Mouse (Mus musculus) urinary bladder, postnatal 25 days (tissue): ENCODE measurements around the gene Clpb.
"Not testable (repeated sequence)": the region's sequence is repeated elsewhere in the genome, so short reads cannot be mapped to it uniquely, and the experiment has no call there.

Experiments
- DNase-seq: peaks from one replicate; pipeline ENCODE4 v3.0.0; 2022; ENCODE audit warnings: low spot score

Clpb gene

DNA sequence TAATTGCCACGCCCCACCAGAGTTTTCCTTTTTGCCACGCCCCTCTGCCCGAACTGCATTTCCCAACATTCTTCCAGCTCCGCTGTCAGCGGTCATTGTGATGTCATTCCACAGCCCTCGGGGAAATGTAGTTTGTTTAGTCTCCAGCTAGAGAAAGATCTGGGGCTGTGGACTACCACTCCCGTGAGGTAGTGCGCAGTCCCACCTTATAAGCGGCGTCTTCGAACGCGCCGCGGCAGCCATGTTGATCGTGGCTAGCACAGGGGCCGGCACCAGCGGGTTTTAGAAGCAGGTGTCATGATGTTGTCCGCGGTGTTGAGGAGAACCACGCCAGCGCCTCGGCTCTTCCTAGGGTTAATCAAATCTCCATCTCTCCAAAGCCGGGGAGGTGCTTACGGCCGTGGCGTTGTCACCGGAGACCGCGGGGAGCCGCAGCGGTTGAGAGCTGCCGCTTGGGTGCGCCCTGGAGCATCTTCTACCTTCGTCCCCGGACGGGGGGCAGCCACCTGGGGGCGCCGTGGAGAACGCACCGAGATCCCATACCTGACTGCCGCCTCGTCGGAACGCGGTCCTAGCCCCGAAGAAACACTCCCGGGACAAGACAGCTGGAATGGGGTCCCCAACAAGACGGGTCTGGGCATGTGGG lies at the start of gene Clpb:
Gene Clpb (plus strand): TSS at position 120 of the 646 bp plus-strand sequence.
- DNase-seq = peak; percentile 76

DNA sequence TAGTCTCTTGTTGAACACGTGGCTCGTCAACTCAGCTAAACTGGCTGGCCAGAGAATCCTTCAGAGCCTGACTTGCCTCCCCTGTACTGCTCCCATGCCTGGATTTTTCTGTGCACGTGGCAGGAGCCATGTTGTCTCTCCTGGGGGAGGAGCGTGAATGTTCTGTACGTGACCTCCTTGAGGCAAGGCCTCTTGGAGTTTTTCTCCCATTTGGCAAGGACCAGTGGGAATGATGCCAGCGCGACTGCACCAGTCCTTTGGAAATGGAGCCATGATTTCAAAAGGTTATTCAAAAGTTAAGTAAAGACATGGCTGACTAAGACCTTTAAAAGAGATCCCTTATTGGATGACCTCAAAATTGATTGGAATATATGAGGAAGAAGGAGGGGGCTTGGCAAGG lies 48.0 kb upstream of the Clpb start:
- no peak for DNase-seq

DNA sequence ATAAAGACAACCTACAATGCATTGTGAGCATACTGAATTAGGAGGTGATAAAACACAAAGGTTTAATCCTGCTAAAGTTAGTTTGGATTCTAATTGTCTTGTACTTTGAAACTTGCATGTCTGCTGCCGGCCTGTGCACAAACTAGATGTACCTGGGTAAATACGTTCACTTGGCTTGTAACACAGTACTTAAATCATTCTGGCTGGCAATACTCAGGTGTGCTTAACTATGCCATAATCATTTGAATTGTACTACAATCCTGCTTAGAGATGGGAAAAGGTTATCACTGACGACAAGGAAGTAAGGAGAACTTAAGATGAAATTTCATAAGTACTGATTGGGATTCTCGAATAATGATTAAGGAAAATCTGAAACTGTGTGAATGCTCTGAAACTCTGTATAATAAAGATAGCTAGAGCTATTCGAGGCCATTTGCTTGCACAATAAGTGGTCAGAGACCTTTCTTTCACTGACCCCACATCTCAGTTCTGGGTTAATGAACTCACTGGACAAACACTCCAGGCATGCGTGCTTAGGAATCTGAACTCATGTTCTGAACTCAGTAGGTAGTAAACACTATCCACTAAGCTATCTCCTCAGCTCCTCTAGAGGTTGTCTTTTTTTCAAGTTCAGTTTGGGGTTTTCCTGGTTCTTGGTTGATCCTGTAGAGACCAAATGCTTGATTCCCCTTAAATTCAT lies 47.1 kb upstream of the Clpb start:
- no peak for DNase-seq

DNA sequence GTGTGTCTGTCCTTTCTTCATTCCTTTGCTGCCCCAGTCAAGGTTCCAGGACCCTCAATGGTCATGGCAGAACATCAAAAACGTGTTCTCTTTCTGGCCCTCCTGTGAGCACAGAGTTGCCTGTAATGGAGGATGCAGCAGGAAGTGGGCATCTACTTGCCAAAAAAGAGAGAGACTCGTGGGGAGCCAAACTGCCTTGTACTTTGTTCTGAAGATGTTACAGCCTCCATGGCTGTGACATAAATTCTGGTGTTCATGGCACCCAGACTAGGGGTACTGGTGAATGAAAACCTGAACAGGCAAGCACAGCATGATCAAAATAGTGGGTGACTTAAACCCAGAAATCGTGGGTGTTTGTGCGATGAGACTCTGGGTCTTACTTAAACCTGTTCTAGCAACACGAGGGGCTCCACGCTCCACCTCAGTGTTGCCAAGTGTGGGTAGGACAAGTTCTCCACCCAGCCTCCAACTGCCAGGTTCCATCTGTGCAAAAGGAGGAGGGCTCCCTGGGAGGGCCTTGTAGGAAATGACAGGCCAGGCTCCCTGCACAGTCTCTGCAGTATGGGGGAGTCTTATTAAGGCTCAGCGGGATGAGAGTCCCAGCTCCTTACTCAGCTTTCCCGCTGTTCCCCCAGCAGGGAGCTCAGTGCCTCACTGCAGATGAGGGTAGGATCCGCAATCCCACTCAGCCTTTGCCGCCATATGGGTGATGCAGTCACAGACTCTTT lies 45.8 kb upstream of the Clpb start:
- no peak for DNase-seq

DNA sequence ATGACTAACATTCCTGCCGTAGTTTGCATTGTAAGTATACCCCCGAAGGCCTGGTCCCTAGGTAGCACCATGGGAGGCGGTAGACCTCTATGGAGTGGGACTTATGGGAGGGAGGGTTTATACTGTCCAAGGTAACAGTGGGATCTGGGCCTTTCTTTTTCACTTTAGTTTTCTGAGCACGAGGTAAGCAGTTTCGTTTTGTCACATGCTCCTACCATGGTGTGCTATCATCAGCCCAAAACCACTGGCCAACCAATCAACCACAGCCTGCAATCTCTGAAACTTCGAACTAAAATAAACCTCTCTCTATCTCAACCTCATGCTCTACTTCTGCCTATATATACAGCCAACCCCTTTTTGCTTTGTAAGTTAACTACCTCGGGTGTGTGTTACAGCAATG lies 45.2 kb upstream of the Clpb start:
- no peak for DNase-seq

DNA sequence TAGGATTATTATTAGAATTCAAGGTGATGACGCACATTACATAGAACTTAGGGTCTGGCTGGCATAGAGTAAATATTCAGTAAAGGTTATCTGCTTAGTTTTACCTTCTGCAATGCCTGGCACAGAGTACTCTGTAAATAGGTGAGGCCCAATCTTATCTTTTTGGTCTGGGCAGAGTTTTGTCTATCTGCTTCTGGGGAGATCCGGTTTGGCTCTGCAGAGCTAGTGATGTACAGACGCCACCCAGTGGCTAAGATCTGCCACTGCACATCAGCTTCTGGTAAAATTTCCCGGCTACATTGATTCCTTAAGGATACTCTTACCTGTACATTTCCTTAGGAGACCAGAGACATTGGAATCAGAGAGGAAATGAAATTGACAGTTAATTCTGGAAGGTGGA lies 43.1 kb upstream of the Clpb start:
- peak; percentile 35 for DNase-seq

DNA sequence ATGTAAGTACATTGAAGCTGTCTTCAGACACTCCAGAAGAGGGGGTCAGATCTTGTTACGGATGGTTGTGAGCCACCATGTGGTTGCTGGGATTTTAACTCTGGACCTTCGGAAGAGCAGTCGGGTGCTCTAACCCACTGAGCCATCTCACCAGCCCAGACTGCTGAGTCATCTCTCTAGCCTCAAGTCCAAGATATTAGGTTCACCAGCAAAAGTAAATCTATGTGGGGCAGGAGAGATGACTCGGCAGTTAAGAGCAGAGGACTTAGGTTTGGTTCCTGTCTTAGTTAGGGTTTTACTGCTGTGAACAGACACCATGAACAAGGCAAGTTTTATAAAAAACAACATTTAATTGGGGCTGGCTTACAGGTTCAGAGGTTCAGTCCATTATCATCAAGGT lies 41.6 kb upstream of the Clpb start:
- not testable (repeated sequence) for DNase-seq

DNA sequence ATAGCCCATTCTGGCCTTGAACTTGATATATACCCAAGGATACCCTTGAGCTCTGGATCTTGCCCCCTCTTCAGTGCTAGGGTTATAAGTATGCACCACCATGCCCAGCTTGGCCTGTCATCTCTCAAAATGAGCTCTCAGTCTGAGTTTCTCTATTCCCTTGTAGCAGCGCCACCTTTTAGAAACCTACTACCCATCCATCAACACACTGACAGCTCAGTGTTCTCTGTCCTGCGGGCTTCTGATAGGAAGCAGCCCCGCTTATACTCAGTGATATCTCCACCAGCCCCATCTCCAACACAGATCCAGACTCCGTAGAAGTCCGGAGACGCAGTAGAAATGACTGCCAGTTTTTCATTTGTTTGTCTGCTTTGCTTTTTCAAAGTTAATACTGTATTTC lies 39.1 kb upstream of the Clpb start:
- DNase-seq = no peak

DNA sequence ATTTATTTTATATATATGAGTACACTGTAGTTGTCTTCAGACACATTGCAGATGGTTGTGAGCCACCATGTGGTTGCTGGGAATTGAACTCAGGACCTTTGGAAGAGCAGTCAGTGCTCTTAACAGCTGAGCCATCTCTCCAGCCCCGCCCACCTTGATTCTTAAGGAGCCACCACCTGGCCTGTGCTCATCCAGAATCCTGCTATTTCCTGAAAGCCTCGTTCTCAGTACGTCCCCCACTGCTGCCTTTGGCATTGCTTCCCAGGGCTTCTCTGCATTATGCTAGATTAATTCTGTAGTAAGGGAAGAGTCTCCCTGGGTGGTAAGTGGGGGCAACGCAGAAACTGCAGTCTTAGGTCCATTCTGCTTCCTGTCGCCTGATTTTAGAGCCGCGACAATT lies 36.3 kb upstream of the Clpb start:
- DNase-seq = not testable (repeated sequence)

DNA sequence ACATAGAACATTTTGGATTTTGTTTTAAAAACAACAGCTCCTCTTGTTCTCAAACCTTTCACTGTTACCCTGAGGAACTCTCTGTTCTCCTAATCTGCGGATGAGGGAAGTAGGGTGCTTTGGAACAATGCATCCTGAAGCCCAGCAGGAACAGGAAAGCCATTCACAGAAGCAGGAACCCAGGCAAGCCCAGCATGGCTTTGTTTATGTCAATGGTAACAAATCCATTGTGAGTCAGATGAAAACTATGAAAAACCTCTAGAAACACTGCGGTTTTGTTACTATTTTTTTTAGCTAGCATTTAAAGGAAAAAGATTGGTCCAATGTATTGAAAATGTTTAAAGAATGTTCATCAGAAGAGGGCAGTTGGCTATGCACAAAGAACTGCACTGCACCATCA lies 35.0 kb upstream of the Clpb start:
- no peak for DNase-seq

DNA sequence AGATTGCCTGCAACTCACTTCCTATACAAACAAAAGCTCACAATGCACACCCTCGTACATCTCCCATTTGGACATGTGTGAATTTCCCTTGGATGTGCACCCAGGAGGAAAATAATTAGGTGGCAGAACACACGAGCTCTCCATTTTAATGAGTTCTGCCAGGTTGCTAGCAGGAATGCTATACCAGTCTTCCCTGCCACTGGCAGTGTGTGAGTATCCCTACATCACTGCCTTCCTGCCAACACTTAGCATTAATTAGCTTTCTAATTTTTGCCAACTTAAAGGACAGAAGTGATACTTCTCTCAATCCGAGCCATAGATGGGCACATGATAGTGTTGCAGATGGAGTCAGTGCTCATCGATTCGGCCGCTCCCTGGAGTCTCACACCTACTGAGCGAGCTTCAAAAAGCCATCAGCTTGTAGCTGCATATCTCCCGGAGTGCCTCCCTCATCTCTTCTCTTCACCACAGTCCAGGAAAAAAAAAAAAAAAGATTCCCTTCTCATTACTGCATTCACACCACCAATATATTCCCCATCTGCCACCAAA lies 29.7 kb upstream of the Clpb start:
- DNase-seq = no peak

DNA sequence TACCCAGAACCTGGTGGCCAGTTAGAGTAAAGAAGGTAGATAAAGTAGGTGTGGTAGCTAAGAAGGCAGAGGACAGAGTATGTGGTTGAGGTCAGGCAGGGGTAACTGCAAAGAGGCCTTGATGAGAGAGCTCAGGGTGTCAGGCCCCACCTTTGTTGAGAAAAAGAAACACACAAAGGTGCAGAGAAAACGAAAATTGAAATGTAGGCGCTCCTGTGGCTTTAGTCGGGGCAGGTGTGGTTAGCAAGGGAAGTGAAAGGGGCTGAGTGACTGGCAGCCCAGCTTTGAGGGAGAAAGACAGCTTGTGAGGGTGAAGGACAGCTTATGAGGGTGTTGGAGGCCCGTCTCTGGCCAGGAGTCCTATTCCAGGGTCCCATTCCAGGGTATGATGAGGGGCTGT lies 28.9 kb upstream of the Clpb start:
- no peak for DNase-seq

DNA sequence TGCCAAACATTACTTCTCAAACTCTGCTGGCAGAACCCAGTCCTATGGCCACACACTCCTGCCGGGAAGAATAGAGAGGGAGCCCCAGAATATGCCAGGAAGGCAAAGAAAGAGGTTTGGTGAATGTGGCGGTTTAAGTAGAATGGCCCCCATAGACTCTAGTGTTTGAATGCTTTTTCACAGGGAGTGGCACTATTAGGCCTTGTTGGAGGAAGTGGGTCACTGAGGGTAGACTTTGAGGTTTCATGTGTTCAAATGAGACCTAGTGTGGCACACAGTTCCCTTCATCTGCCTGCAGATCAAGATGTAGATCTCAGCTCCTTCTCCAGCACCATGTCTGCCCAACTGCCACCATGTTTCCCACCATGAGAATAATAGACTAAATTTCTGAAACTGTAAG lies 27.4 kb upstream of the Clpb start:
- no peak for DNase-seq

DNA sequence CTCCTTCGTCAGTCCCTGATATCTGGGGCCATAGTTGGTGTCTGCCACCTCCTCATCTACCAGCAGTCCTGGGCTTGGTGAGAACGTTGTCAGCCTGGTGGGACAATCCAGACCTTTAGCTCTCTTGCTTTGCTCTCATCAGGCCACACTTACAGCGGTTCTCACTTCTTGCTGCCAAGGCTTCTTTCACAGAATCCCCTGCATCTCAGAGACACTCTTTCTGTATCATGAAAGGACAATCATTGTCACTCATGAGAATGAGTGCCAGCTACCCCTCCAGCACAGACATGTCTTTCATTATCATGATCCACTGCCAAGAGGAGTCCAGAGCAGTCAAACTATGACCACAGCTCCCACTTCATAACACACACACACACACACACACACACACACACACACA lies 19.6 kb upstream of the Clpb start:
- DNase-seq = no peak

DNA sequence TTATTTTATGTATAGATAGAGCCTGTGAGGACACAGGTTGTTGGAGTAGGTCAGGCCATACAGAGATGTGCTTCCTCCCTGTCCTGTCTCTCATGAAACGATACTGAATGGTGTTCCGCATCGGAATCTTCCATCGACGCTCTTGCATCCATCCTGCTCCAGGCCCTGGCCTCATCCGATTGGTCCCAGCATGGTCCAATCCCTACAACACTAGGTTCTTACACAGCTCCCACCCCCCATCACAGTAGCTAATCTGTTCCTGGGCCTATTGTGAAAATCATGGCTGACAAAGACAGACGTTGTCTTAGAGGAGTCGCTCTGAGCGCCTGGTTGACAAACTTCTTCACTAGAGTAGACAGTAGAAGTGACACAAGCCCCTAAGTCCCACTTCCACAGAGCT lies 13.7 kb upstream of the Clpb start:
- no peak for DNase-seq

DNA sequence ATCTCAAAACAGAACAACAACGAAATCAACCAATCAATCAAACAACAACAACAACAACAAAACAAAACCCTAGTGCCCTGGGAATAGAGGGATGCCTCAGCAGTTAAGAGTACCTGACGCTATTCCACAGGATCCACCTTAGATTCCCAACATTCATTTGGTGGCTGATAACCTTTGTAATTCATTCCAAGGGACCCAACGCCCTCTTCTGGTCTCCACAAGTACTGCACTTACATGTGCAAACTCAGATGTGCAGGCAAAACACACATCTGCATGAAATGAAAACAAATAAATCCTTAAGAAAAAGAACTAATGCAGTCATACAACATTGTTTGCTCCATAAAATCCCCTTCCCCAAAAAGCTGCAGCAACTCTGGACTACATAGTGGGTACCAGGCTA lies 12.9 kb upstream of the Clpb start:
- no peak for DNase-seq

DNA sequence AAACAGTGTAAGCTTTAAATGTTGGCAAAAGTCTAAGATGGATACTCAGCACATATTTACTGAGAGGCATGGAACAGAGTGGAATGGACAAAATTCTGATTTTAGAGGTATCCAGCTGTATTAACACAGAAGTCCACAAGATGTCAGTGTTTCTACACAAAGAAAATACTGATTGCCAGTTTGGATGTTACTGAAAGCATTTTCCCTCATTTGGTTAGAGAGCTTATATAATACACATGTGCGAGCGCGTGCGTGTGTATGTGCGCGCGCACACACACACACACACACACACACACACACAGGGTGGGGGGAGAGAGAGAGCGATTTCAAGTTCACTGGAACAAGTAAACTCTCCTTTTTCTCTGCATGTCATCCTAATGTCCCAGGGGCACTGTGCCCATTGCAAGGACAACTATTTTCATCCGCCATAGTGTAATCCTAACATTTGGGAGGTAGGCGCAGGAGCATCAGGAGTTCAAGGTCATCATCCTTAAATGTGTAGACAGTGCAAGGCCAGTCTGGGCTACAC lies 9.7 kb upstream of the Clpb start:
- DNase-seq = peak; percentile 19

DNA sequence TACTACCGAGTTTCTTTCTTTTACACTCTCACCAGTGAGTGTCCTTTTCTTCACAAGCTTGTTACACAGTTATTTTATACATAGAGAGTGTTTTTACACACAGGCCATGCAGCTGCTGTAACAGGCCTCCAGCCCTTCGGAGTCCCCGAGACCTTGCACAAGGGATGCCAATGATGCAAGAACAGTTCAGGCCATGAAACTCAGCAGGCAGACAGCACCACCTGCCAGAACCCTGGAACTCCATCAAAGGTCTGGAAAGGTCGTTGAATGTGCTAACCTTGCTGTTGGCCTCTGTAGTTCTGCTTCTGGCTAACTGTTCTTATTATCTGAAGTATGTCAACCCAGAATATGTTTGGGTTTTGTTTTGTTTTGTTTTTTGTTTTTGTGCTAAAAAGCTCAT lies 8.5 kb upstream of the Clpb start:
- DNase-seq = no peak

DNA sequence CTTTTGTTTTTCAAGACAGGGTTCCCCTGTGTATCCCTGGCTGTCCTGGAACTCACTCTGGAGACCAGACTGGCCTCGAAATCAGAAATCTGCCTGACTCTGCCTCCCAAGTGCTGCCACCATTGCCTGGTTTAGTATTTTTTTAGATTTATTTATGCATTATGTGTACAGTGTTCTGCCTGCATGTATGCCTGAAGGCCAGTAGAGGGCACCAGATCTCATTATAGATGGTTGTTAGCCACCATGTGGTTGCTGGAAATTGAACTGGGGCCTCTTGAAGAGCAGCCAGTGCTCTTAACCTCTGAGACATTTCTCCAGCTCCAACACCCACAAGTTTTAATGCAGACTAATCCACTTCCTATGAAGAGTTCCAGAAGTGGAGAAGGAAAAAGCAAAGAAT lies 1.4 kb upstream of the Clpb start:
- no peak for DNase-seq

DNA sequence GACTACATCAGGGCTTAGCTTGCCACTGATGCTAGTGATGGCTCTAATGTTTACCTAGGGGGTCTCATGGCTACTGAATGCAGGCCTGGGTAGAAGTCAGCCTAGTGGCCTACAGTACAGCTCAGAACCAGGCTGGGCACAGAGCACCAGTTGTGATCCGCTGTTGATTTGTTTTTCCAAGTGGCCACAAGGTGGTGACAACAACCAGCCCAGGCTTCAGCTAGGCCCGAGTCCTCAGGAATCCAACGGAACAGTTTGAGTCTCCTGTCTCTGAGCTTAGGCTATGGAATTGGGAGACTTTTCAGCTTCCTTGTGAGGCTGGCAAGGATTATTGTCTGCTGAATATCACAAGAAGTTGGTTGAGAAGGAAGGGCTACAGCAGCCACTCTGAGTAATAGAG lies 3.1 kb downstream of the Clpb start:
- peak; percentile 25 for DNase-seq

DNA sequence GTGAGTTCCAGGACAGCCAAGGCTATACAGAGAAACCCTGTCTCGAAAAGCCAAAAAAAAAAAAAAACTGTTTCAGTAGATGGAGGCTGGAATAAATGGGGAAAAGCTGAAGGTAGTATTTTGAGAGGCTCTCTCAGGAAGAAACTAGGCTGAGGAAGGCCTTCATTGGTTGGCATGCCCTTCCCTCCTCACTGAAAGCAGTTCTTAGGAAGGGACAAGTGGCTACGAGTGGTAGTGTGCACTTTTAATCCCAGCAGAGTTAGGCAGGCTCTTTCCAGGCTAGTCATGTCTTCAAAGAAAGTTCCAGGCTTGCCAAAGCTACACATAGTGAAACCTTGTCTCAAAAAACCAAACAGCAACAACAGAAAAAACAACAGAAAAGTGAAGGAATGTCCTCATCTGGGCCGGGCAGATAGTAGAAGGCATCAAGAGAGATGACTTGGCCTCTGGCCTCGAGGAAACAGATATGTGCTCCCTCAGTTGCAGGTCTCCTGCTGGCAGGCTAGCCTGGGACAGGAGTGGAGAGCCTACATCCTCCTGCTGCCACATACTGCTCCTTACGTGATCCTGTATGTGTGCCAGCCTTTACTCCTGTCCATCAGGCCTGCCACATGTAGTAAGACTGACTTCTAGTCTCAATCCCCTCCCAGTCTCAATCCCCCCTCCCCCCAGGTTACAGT lies 8.3 kb downstream of the Clpb start:
- DNase-seq = no peak

DNA sequence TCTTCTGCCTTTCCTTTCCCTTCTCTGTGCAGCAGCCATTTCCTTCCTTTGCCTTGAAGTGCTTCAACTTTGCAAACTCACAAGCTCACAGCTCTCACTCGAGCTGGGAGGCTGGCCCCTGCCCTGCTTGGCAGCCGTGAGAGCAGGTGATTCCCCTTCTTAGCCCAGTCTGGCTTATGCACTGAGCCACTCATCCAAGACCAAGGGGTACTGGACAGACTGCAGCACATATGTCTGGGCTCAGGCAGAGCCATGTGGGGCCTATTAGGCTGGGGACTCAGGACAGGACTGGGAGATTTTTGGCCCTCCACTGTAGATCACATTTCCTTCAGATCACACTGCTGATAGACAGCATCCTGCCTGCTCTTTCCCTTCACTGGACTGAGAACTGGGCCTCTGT lies 10.1 kb downstream of the Clpb start:
- no peak for DNase-seq
